Mouse (Mus musculus) frontal cortex, postnatal 14 days (tissue): ENCODE data around the gene Cwc22.

Experiments
- DNase-seq, 2 experiments: peaks; one replicate each; pipeline ENCODE4 v3.0.0; 2022; ENCODE audit warnings: low spot score in 2 of 2

The Cwc22 gene

GRCm38 (mm10) chr2:77969956-77970355, 23.8 kb upstream of the Cwc22 start:
- DNase-seq = no peak

- DNase-seq = no peak
These were observed 16.4 kb upstream of the Cwc22 start for GRCm38 (mm10) chr2:77962450-77963193.

- no peak for DNase-seq
These were observed 15.1 kb upstream of the Cwc22 start for GRCm38 (mm10) chr2:77961256-77961655.

GRCm38 (mm10) chr2:77960711-77961110, 14.5 kb upstream of the Cwc22 start:
- no peak for DNase-seq

- DNase-seq = no peak
These were observed 13.2 kb upstream of the Cwc22 start for GRCm38 (mm10) chr2:77959341-77959740.

- no peak for DNase-seq
These were observed 5.3 kb upstream of the Cwc22 start for GRCm38 (mm10) chr2:77951415-77951913.

- DNase-seq = no peak
These were observed 3.9 kb upstream of the Cwc22 start for GRCm38 (mm10) chr2:77950111-77950510.

DNA sequence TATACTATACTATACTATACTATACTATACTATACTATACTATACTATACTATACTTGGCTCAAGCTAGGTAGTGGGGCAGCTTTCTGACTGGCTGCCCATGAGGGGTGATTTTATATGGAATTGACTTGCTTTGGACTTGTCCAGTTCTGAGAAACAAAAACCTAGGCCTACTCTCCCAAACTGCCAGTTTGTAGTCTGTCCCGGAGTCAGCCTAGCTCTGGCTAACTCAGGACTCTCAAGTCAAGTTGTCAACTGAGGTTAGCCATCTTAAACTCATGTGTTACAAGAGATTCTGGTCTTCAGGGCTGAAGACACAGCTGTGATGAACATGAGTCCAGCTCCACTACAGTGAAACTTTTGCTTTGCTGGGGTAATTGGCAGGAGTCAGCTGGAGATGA, 3.3 kb upstream of the Cwc22 start:
- DNase-seq = no peak

DNA sequence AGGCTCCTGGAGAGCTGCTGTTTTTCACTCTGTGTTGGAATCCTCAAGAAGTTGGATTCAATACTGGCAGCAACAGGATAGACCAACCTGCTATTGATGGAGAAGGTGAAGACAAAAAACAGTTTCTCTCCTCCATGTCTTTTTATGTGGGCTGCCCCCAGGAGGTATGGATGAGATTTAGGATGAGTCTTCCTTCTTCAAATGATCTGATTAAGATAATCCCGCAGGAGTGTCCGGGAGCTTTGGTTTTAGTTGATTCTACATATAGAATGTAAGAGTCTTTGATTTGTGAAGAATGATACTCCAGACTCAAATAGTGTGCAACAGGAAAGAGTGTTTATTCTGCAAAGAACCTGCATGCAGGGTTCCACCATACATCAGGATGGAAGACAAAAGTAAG, 2.7 kb upstream of the Cwc22 start:
- DNase-seq = no peak

GRCm38 (mm10) chr2:77948126-77948525, 2.0 kb upstream of the Cwc22 start:
- DNase-seq = no peak

DNA sequence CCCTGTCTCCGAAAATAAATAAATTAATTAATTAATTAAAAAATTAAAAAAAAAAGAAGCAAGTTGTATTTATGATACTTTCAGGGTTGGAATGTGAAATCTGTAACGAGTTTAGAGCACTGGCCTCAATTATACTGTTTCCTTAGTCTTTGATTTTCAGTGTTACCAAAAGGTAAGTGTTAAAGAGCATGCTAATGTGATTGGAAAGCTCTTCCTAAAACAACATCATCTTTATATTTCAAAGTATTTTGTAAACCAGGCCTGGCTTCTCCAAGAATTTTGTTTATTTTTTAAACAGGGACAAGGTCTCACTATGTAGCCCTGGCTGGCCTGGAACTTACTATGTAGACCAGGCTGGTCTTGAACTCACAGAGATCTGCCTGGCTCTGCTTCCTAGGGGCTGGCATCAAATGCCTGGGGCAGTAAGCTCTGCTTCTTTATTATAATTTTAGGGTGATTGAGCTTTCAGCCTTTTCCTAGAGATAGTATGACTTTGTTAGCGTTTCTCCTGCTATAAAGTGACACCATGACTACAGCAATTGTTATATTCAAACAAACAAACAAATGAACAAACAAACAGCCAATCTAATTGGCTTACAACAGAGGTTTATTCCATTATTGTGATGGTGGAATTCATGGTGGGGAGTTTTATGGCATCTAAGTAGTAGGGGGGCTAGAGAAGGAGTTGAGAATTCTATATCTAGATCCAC, 1.1 kb upstream of the Cwc22 start:
- no peak for DNase-seq

GRCm38 (mm10) chr2:77944860-77945595, 1.1 kb downstream of the Cwc22 start:
- no peak for DNase-seq

DNA sequence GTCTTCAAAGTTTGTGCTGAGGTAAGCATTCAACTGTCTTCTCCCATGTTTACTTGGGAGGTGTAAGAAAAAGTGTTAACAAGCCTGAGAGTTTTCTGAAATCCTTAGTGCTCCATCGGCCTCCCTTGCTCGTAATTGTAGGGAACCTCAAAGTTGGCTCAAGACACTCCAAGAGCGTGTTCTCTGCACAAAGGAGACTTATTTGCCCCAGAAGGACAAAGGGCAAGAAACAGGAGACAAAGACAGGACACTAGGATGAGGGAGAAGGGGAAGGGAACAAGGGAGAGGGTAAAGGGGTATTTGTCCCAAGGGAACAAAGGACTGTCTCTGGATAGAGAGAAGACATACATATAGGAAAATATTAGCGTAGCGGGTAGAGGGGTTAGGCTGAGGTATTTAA, 1.9 kb downstream of the Cwc22 start:
- DNase-seq = no peak

DNA sequence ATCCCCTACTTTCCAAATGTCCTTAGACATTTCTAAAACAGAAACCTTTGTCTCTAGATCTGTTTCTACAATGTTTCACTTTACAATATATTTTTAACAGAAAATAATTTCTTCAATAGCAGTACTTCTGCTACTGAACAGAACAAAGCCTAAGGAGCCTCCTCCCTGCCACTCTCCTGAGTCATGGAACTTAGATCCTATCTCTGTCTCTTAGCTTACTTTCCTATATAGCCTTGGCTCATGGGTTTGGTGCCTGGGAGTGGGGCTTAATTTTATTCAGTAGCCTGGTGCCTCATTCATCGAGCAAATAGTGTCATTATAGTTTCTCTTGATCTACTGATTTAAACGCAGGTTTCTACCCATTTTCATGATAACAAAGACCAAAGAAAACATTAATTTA, 4.2 kb downstream of the Cwc22 start:
- DNase-seq = no peak

DNA sequence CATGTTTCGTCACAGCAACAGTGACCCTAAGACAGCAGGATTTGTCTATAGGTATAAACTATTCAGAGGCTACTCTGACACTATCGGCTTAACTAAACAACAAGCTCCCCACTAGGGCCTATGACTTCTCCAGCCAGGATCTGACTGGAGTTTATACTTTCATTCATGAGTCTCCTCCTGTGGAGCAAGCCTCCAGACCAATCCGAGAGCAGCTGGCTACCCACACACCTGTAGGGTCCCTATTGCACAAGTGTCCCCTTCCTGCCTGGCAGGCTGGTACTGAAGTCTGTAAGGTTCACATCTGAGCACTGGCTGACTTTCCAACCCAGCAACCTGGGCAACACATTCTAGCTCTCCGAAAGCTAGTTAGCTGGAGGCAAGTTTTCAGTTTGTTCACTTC, 7.9 kb downstream of the Cwc22 start:
- no peak for DNase-seq

- no peak for DNase-seq
These were observed 8.4 kb downstream of the Cwc22 start for GRCm38 (mm10) chr2:77937818-77938217.

- DNase-seq = no peak
These were observed 12.0 kb downstream of the Cwc22 start for GRCm38 (mm10) chr2:77934138-77934537.

GRCm38 (mm10) chr2:77933630-77934029, 12.5 kb downstream of the Cwc22 start:
- no peak for DNase-seq

DNA sequence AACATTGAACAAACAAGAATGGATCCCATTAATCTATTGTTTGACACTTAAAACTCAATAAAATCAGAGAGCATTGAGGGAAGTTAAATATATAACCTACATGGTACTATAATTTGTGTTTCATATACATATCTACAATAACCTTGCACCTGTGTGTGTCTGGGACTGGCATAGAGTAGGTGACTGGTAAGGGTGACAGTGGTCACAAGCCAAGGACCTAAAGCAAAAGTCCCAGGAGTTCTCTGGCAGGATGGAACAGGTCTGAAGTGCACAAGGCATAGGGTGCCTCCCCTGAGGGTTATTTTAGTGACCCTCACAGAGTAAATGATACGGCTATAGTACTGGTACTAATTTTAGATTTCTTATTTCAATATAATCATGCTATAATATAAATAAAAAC, 14.2 kb downstream of the Cwc22 start:
- no peak for DNase-seq

GRCm38 (mm10) chr2:77928352-77928751, 17.8 kb downstream of the Cwc22 start:
- no peak for DNase-seq

DNA sequence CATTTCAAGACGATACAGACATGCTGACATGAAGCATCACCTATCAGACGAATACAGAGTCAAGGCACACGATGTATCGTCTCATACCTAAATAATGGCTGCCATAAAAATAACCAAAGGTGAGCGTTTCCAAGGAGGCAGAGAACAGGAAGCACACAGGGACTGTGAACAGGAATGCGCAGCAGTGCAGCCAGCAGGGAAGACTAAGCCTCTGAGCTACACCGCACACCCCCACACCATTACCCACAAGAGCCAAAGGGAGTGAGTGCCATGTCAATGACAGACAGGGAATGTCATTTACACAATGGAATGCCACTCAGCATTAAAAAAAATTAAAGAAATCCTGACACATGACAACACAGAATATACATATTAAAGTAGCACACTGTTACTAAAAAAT, 19.7 kb downstream of the Cwc22 start:
- no peak for DNase-seq

DNA sequence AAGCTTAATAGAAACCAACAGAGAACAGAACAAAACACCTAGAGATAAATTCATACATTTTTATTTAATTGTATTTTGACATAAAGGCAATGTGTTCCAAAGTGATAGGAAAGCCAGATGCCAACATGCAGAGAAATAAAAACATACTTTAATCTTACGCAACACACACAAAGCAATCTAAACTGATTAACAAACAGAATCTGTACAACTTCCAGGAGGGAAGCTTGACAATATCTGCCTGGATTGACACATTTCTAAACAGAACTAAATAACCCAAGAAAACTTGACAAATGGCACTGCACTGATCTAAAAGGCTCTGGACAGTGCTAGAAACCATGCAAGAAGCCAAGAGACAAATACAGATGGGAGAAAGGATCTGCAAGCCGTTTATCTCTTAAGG, 20.2 kb downstream of the Cwc22 start:
- DNase-seq = no peak
